Mouse (Mus musculus) bone marrow, adult 2 months (tissue): ENCODE measurements around the gene 1700020N15Rik. TPM values are rescaled to one million over a fixed set of nuclear protein-coding genes. Genes with fewer than 3 reads are reported as not detected.
"Not testable (repeated sequence)": the region's sequence is repeated elsewhere in the genome, so short reads cannot be mapped to it uniquely, and the experiment has no call there.

Experiments used
- H3K27ac ChIP-seq: fragments of 200-500 bp; 2 replicates; pipeline ENCODE4 v1.5.1; 2012; ENCODE audit warnings: low read depth, mild to moderate bottlenecking, control low read depth, inconsistent platforms, low read length; ENCODE audit not compliant: control insufficient read depth, poor library complexity, insufficient read depth
- H3K4me1 ChIP-seq: fragments of 200-500 bp; 2 replicates; pipeline ENCODE4 v1.6.1; 2011; ENCODE audit warnings: low read length; ENCODE audit not compliant: control insufficient read depth, insufficient read depth
- H3K4me3 ChIP-seq: fragments of 200-500 bp; replicated peaks from 2 replicates; pipeline ENCODE3; 2011; ENCODE audit warnings: mild to moderate bottlenecking, low read depth, low read length, control low read depth; ENCODE audit not compliant: control insufficient read depth
- CTCF ChIP-seq: fragments of 200-500 bp; IDR thresholded peaks from 2 replicates; pipeline ENCODE4 v1.5.1; 2011; ENCODE audit warnings: low read length, control low read depth; ENCODE audit not compliant: control insufficient read depth, insufficient read depth
- POLR2A ChIP-seq: fragments of 200-500 bp; IDR thresholded peaks from 2 replicates; pipeline ENCODE4 v1.6.1; 2011; ENCODE audit warnings: low read depth, mild to moderate bottlenecking, control low read depth, low read length, borderline replicate concordance; ENCODE audit not compliant: control insufficient read depth
- WGBS: fragments of 180-500 bp; shearing (Covaris S2); methylation state at CpG from one replicate; pipeline ENCODE4 v1.1.7; 2018; 5-methylcytosine and 5-hydroxymethylcytosine counted together
- polyA plus RNA-seq: library from polyadenylated mRNA; stranded (reverse); fragments of >200 nt; gene quantifications from 2 replicates; pipeline ENCODE4 v1.2.4, GENCODE M21; 2011; ENCODE audit warnings: low replicate concordance; ENCODE audit not compliant: missing spikeins, insufficient read depth, insufficient read length

1700020N15Rik gene
- polyA plus RNA-seq: not detected in 2 replicates

GRCm38 (mm10) chrX:69945000-69945399 is at the start of gene 1700020N15Rik:
Gene 1700020N15Rik (plus strand): TSS chrX:69945300.
- H3K27ac ChIP-seq, H3K4me1 ChIP-seq, H3K4me3 ChIP-seq: not testable (repeated sequence)
- 47% methylated on average over 5 of the region's 5 CpGs for WGBS

DNA sequence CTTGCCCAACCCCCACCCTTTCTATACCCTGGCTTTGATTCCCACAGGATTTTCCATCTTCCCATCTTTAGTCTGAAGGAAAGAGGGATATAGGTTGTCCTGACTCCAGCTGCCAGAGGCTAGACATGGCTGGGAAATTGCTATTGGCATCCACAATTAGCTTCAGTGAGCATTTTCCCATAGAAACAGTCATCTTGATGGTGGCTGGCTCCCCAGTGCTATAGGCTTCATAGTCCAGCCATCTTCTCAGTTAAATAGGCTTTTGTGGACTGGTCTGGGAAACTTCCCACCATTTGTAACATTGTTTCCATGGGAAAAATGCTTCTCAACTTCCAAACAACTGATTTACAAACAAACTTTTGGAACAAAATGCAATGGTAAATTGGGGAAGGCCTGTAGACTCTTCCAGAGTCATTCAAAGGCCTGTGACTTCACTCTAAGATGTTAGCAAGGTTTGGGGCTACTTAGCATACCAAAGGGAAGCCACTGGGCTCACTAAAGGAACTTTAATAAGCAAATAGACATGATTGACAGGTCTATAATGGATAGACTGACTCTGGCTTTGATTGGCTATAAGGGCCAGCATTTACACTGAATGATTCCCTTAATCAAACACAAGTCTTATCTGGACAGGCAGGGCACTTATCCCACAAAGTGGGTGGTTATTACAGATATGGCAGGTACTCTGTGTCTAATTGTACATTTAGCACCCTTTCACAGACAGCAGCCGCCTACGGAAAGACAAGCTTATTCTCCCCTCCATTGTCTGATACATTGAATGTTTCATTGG is 31.9 kb downstream of the 1700020N15Rik start:
- Histone ChIP-seq H3K4me1 (no peaks in the 10 kb centered on the region), H3K4me3 (no peak overlapping the region), H3K27ac (no peak overlapping the region)
- 82% methylated on average over 2 of the region's 2 CpGs for WGBS
- TF ChIP-seq CTCF: no peak
- TF ChIP-seq POLR2A: no peak
